Mouse (Mus musculus) left cerebral cortex, postnatal 25 days (tissue): ENCODE measurements around the gene Ube2j2. TPM values are rescaled to one million over a fixed set of nuclear protein-coding genes. Genes with fewer than 3 reads are reported as not detected.

Source experiments
- DNase-seq, 2 experiments: peaks; one replicate each; pipeline ENCODE4 v3.0.0; 2022; ENCODE audit warnings: low spot score in 2 of 2, mixed read lengths in 1 of 2
- intact Hi-C: fragments of 180-260 bp; cut with DNase I; formaldehyde crosslinking; loops from one replicate; pipeline ENCODE4 v1.15.1; 2025
- total RNA-seq, 2 experiments: library from RNA; stranded (reverse); gene quantifications; 2 replicates each; pipeline ENCODE4 v1.2.3; 2021

The Ube2j2 gene
- total RNA-seq, 2 experiments from 2014 or later, result 71.9 to 72.7 TPM

DNA sequence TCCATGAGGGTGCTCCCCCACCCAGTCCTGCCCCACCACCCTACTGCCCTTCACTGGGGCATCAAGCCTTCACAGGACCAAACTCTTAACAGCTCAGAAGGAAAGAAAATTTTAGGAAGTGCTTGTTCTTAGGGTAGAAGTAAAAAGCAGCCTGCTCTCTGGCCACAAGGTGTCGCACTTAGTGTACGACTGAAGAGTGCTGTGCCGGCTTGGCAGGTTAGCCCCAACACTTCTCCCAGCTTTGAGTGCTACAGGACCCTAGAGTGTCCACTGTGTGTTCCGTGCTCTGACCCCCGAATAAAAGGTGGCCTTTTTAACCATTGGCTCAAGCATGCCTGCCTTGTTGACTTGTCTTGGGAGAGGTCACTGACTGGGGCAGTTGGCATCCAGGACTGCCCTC is 15.6 kb downstream of the Ube2j2 start:
- peak; percentile 74 to 75 for DNase-seq
- intact Hi-C loops, result no loop called here

DNA sequence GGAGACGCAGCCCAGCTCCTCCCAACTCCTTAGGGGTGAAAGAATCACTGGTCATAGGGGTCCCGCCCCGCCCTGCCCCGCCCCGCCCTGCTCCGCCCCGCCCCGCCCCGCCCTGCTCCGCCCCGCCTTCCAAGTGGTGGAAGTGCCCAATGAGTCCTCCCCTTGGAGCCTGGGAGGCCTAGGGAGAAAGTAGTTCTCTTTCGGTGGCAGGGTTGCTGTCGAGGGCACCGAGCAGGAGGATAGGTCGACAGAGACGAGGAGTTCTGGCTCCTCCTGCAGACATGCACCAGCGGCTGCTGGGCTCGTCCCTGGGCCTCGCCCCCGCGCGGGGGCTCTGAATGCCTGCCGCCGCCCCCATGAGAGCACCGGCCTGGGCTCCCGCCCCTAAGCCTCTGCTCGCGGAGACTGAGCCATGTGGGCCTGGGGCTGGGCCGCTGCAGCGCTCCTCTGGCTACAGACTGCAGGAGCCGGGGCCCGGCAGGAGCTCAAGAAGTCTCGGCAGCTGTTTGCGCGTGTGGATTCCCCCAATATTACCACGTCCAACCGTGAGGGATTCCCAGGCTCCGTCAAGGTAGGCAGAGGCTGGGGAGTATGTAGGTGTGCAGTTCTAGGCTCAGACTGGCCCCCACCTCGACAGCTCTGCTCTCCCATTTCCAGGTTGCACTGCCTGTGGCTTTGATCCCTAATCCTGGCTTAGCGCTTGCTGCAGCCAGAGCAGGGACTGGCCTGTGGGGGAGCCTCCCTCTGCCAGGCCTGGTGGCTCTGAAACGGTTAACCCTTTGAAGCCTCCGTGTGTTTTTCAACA is 18.7 kb downstream of the Ube2j2 start, which contains the start of gene C1qtnf12:
C1qtnf12 (plus strand) TSS at position 152 of the 805 bp plus-strand sequence.
- peak; percentile 19 to 32 for DNase-seq
- intact Hi-C loops, result no loop called here

DNA sequence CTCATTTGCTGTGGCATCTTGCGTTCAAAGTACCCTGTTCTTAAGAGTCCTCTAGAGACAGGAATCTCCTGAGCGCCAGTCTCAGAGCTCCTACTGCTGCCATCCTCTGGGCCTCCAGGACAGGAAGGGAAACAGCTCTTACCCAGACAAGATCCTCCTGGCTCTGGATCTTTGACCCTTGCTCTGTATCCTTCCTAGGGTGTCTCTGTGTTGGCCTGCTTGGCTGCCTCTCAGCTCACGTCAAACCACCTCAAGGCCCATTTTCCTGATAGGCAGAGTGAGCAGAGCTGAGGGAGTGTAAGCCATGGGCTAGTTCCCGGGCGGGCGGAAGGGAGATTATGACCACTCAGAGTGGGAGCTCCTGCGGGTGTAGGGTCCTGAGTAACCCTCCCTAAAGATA is 19.5 kb downstream of the Ube2j2 start:
- intact Hi-C loops, result no loop called here
- no peak for DNase-seq

DNA sequence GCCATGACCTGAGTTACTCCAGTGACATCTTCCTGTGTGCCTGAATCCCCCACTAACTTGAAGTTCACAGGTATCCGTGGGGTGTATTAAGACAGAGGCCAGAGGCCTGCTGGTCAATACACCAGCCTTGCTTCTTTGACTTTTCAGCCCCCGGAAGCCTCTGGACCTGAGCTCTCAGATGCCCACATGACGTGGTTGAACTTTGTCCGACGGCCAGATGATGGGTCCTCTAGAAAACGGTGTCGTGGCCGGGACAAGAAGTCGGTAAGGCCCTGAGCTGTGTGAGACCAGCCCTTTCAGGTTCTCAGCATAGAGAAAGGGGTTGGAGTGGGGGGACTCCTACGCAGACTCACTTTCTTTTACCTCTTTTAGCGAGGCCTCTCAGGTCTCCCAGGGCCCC is 20.8 kb downstream of the Ube2j2 start:
- DNase-seq, result no peak
- intact Hi-C loops, result no loop called here

DNA sequence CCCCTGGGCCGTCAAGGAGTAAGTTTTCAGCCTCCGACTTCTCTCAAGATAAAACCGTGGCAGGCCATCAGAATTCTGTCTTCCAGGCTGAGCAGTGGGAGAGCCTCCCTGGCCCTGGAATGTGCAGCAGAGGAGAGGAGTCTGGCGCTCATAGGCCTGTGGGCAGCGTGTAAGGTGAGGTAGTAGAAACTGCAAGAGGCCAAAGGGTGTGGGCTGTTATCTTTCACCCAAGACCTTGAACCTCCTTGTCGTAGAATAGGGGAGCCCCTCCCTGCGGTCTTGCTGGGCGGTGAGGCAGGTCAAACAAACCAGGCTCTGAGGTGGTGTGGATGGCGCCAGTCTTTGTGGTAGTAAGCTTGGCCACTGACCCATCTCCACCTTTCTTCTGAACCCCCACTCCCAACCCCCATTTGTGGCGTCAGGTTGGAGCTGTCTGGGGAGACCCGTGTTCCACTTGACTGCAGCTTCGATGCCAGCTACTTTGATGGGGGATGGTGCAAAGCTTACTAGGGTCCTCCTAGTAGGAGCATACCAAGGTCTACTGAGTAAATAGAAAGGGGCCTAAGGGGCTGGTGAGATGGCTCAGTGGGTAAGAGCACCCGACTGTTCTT is 25.5 kb downstream of the Ube2j2 start:
- no peak for DNase-seq
- intact Hi-C loops, result no loop called here

DNA sequence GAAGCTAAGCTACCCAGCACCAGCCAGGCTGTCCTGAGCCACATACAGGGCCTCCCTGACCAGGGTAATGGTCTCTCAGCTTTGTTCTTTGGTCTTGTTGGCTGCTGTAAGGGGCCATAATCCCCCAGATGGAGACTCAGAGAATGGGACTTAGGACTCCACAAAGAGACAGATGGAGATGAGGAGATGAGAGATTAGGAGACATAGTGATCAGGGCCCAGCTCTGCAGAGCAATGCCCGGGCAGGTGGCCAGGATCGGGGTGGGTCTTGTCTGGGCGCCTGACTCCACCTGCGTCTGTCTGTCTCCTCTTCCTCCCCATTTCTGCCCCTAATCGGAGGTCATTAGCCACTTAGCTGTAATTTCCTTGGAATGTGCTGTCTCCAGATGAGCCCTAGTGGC is 26.7 kb downstream of the Ube2j2 start:
- no peak for DNase-seq
- intact Hi-C loops, result no loop called here

DNA sequence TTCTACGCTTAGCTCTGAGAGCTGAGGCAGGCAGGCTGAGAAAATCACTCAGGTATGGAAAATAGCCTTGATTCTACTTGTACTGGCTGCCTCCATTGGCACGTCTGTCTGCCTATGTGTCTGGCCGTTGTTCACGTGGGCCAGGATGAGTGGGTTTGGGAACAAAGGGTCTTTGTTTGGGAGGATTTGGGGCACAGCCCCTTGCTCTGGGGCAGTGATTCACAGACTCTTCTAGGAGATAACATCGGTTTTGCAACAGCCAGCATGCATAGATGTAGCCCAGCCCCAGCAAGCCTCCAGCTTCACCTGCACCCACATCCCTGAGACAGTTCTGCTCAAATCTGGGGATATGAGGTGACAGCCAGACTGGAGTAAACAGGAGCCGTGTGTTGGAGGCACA is 29.0 kb downstream of the Ube2j2 start:
- intact Hi-C loops, result no loop called here
- DNase-seq, result no peak

DNA sequence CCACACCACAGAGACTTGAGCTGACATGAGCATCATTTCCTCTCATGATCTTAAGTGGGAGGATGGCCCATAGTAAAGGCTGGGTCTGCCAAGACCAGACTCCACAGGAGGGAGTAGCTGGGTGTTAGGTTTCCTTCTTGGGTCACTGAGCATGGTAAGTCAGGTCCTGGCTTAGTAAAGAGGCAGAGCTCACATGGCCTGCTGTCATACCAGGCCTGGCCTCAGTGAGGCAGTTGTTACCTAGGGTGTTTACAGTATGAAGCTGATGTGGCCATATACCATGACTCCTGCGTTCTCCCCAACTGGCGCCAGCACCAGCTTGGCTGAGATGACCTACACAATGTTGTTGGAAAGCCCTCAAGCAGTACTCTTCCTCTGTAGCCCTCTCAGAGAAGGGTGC is 29.6 kb downstream of the Ube2j2 start:
- no peak for DNase-seq

DNA sequence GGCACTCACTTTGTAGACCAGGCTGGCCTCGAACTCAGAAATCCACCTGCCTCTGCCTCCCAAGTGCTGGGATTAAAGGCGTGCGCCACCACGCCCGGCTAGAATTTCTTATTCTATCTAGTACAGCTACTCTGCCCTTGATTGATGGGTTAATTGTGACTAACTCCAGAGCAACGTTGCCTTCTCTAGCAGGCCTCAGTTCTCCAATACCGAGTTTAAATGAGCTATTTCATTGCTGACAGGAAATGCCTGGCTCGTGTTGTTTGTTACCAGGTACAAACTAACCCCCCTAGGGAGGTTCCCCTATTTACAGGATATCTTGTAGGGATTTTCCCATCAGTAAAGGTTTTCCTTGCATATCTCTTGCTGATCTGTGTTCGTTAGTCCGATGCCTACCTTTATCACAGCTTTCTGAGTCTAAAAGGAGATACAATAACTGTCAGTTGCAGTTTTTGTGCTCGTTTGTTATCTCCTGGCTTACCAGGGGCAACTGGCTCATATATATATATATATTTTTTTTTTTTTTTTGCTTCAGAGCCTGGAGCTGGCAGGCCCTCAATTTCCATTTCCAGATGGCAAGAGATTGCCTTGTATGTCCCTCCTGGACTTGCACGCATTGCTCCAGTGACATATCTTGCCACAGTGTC is 37.9 kb downstream of the Ube2j2 start:
- DNase-seq, result no peak
- intact Hi-C loops, result no loop called here

More for the DNA sequence above, 29.6 kb downstream of the Ube2j2 start:
- intact Hi-C loops, result no loop called here

DNA sequence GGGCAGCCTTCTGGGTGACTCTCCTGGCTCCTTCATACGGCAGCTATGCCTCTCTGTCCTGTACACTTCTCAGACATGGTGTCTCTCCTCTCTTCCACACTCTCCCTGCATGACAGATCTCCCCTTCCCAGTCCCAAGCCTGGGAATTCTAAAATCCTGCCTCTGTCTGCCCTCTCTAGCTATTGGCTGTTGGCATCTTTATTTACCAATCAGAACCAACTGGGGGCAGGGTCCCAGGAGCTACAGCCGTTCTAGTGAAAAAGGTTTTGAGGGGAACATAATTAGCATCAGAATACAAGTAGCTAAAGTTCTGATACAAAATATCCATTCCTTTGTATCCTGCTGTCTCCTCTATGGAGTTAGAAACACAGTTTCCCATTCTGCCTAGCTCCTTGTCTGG is 40.2 kb downstream of the Ube2j2 start:
- DNase-seq, result no peak
- intact Hi-C loops, result no loop called here

DNA sequence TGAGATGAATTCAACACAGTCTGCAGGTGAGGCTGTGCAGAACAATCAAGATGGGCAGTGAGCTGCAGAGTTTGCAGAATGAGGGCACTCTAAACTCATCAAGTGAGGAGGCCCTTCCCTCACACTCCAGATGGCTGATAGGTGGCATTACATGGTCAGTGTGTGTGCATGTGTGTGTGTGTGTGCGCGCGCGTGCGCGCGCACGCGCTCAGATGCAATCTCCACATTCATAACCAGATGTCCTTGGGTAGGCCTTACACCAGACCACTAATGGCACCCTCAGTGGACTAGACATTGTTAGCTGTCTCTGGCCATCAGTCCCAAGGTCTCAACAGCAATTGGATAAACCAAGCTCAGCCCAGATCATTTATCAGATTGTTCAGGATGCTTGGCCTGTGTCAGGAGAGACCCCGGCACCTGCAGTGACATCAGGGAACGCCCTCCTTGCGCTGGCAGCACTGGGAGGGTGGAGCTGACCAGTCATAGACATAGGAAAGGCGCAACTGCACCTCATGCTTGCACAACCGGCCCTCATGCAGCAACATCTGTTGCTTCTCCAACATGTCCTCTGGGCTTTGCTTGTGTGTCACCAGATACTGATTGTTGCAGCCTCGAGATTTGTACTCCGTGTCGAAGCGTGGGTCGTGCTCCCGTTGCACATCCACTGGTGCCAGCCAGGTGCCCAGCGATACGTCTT is 47.7 kb downstream of the Ube2j2 start:
- intact Hi-C loops, result no loop called here
- no peak for DNase-seq

DNA sequence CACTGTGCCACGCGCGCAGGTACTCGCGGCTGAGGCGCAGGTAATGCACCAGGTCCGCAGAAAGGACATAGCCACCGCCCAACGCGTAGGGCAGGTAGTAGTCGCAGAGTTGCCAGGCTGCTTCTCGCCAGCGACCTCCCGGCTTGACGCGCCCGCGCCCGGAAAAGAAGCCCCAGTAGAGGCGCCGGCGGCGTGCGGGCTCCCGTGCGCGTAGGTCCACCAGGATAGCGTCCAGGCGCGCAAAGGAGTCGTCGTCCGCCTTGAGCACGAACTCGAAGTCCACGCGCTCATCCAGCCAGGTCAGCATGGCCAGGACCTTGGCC is 48.2 kb downstream of the Ube2j2 start:
- DNase-seq, result no peak
- intact Hi-C loops, result loop anchor here (2.0 kb wide), 2 partner anchors 39 to 49 kb away; partner anchors contain the start of gene Ube2j2

DNA sequence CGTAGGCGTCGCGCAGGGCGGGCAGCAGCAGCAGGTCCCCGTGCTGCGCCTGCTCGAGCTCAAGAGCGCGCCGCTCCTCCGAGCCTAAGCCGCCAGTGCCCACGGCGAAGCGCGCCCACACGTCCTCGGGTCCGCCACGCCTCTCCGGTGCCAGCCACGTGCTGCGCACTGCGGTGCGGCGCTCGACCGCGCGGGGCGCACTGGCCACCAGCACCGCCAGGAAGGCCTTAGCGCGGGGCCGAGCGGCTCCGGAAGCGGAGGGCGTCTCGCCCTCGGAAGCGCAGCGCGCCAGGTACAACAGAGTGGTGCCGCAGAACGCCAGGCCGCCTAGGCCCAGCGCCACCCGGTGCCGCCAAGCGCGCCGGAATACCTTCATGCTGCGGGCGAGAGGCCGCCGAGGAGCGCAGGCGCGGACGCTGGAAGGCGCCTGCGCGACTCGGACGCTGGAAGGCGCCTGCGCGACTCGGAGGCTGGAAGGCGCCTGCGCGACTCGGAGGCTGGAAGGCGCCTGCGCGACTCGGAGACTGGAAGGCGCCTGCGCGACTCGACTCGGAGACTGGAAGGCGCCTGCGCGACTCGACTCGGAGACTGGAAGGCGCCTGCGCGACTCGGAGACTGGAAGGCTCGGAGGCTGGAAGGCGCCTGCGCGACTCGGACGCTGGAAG is 48.7 kb downstream of the Ube2j2 start, which contains the start of the genes B3galt6 and Sdf4:
B3galt6 (minus strand) TSS at position 409 of the 665 bp plus-strand sequence.
Sdf4 (plus strand) TSS at position 632 of the 665 bp plus-strand sequence.
- peak; percentile 88 to 92 for DNase-seq
- intact Hi-C loops, result loop anchor here (2.0 kb wide), 2 partner anchors 38 to 50 kb away; partner anchors contain the start of gene Ube2j2

DNA sequence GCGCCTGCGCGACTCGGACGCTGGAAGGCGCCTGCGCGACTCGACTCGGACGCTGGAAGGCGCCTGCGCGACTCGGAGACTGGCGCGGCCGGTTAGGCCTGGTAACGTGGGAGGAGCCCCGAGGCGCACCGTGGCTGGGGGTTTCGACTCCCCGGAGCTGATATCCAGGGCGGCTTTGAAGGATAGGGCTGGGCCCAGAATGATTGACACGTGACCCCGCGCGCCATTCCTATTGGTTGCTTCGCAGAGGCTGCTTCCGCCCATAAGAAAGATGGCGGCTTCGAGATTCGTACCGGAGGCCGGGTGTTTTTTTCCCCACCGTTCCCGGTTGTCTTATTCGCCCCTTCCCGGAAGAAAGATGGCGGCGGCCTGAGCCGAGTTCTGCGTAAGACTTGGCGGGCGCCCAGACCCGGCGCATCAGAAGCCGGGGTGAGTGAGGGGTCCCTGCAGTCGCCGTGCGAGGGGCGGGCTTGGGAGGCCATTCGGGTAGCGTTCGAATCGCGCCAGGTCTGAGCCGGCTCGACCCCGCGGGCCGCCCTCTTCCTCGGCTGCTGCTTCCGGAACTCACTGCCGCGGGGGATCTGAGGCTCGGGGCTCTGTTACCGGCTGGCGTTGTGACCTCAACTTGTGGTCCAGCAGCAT is 49.4 kb downstream of the Ube2j2 start:
- peak; percentile 97 to 98 for DNase-seq
- intact Hi-C loops, result loop anchor here (1.0 to 2.0 kb wide), 3 partner anchors 38 to 116 kb away; partner anchors contain the start of genes 9430015G10Rik and Ube2j2

DNA sequence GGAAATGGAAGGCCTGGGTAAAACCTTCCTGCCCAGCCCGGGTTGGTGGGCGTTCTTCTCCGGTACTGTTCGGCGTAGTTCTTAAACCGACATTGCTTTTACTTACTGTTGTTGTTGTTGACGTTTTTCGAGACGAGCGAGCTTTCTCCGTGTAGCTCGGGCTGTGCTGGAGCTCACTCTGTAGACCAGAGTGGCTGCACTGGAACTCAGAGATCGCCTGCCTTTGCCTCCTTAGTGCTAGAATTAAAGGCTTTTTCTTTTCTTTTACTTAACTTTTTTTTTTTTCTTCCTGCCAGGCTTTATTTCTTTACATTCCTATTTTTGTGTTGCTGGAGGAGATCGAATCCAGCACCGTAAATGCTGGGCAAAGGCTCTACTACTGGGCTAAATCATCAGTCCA is 50.0 kb downstream of the Ube2j2 start:
- intact Hi-C loops, result loop anchor here (1.0 to 2.0 kb wide), 3 partner anchors 37 to 116 kb away; partner anchors contain the start of genes 9430015G10Rik and Ube2j2

DNA sequence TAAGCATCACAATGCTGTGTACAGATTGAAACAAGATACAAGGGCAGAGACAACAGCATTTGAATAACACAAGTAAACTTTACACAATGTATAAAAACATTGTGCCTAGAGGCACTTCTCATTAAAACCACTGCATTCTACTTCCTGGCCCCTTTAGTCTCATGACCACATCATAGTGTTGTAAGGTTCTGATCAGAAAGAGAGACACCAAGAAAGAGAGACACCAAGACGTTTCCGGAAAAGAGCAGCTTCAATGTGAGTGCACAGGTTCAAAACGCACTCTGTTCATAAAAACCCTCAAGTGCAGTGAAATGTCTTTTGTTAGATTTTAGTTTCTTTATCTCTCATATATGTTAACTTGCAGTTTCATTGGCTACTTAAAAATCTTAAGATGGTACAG is 60.5 kb downstream of the Ube2j2 start:
- no peak for DNase-seq
- intact Hi-C loops, result no loop called here

More for the DNA sequence above, 50.0 kb downstream of the Ube2j2 start:
- DNase-seq, result no peak

DNA sequence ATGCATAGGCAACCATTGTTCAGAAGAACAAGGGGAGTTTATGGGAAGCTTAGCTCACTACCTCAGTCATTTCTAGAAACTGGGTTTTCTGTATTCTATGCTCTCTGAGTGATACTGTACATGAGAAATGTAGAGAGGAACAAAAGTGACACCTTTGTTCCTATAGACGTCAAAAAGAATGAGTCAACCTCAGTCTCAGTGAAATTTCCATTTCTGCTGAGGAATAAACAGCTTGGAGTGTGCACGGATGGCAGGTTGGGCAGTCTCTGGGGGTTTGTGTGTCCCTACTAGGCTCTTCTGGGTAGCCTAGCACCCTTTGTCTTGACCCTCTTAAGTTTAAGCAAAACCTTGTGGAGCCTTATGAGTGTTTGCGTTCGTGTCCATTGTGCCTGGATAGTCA is 64.7 kb downstream of the Ube2j2 start:
- intact Hi-C loops, result no loop called here
- no peak for DNase-seq
